Mouse (Mus musculus): Measurements from ENCODE around the gene C1qb.

GRCm38 (mm10) chr4:136904767-136905539 lies 19.0 kb upstream of the C1qb start:
- TF ChIP-seq GATA1 (IDR thresholded peaks at IDR 0.05; ENCODE audit: low read length) (no peak), TAL1 (IDR thresholded peaks at IDR 0.05; ENCODE audit: low read length) (no peak)
